Mouse (Mus musculus): ENCODE measurements at regions not wholly inside any gene's neighbourhood (a gene's known extent, or its start where the extent isn't known, plus 50 kb on each side); places are given as distances from the start of the nearest gene placed in this dataset.

GRCm38 (mm10) chr9:13992728-13993127, 165.2 kb downstream of the Fam76b start:
- Histone ChIP-seq H3K4me1 (ENCODE audit: control insufficient read depth, insufficient read depth, low read length) (0 out of 2 replicates have a peak, but pooled peaks cover 2% of the 10 kb centered on the region), H3K27ac (ENCODE audit: low read depth, low read length) (no peak overlapping the region), H3K4me3 (ENCODE audit: low read depth, low read length) (no peak overlapping the region), H3K9me3 (replicated peaks; ENCODE audit: control insufficient read depth, low read length) (no peaks in the 10 kb centered on the region), H3K36me3 (ENCODE audit: control insufficient read depth, insufficient read depth, low read length) (no peaks in the 10 kb centered on the region), H3K27me3 (replicated peaks; ENCODE audit: control insufficient read depth, insufficient read depth, low read length) (no peaks in the 10 kb centered on the region), H3K9ac (ENCODE audit: low read length) (no peak overlapping the region), H3K4me2 (ENCODE audit: low read length) (no peak overlapping the region)
- DNase-seq (ENCODE audit: low spot score) (no peak), ATAC-seq (no peak)
- WGBS, result 87% methylated on average over 6 of the region's 6 CpGs

GRCm38 (mm10) chr9:13999358-13999757, 171.8 kb downstream of the Fam76b start:
- H3K27me3 ChIP-seq (replicated peaks; ENCODE audit: control insufficient read depth, insufficient read depth, low read length), result no peaks in the 10 kb centered on the region
- no peak overlapping the region for H3K9ac ChIP-seq (ENCODE audit: low read length)
- no peak overlapping the region for H3K4me3 ChIP-seq (ENCODE audit: low read depth, low read length)
- H3K4me2 ChIP-seq (ENCODE audit: low read length), result no peak overlapping the region
- peak overlapping the region; percentile 56; the same call in 1 of the 2 replicates for H3K27ac ChIP-seq (ENCODE audit: low read depth, low read length)
- ATAC-seq (peak; percentile 77), DNase-seq (ENCODE audit: low spot score) (peak; percentile 63)
- peaks cover 9% of the 10 kb centered on the region; the same call in 1 of the 2 replicates for H3K4me1 ChIP-seq (ENCODE audit: control insufficient read depth, insufficient read depth, low read length)
- WGBS, result 23% methylated on average over 4 of the region's 4 CpGs
- H3K9me3 ChIP-seq (replicated peaks; ENCODE audit: control insufficient read depth, low read length), result no peaks in the 10 kb centered on the region
- H3K36me3 ChIP-seq (ENCODE audit: control insufficient read depth, insufficient read depth, low read length), result no peaks in the 10 kb centered on the region

- Histone ChIP-seq H3K4me1 (ENCODE audit: control insufficient read depth, insufficient read depth, low read length) (peaks cover 9% of the 10 kb centered on the region; the same call in 1 of the 2 replicates), H3K4me2 (ENCODE audit: low read length) (no peak overlapping the region), H3K27me3 (replicated peaks; ENCODE audit: control insufficient read depth, insufficient read depth, low read length) (no peaks in the 10 kb centered on the region), H3K27ac (ENCODE audit: low read depth, low read length) (no peak overlapping the region), H3K36me3 (ENCODE audit: control insufficient read depth, insufficient read depth, low read length) (no peaks in the 10 kb centered on the region), H3K9ac (ENCODE audit: low read length) (no peak overlapping the region), H3K4me3 (ENCODE audit: low read depth, low read length) (no peak overlapping the region), H3K9me3 (replicated peaks; ENCODE audit: control insufficient read depth, low read length) (no peaks in the 10 kb centered on the region)
- 80% methylated on average over 7 of the region's 7 CpGs for WGBS
- ATAC-seq, result no peak
- peak; percentile 25 for DNase-seq (ENCODE audit: low spot score)
These were observed 174.0 kb downstream of the Fam76b start for GRCm38 (mm10) chr9:14001517-14001916.

- WGBS, result 44% methylated on average over 2 of the region's 2 CpGs
- ATAC-seq (peak; percentile 44), DNase-seq (ENCODE audit: low spot score) (peak; percentile 56)
- Histone ChIP-seq H3K9me3 (replicated peaks; ENCODE audit: control insufficient read depth, low read length) (no peaks in the 10 kb centered on the region), H3K36me3 (ENCODE audit: control insufficient read depth, insufficient read depth, low read length) (no peaks in the 10 kb centered on the region), H3K27me3 (replicated peaks; ENCODE audit: control insufficient read depth, insufficient read depth, low read length) (no peaks in the 10 kb centered on the region), H3K4me1 (ENCODE audit: control insufficient read depth, insufficient read depth, low read length) (peaks cover 9% of the 10 kb centered on the region; the same call in 1 of the 2 replicates), H3K4me2 (ENCODE audit: low read length) (no peak overlapping the region), H3K9ac (ENCODE audit: low read length) (no peak overlapping the region), H3K4me3 (ENCODE audit: low read depth, low read length) (no peak overlapping the region), H3K27ac (ENCODE audit: low read depth, low read length) (no peak overlapping the region)
These were observed 174.7 kb downstream of the Fam76b start for GRCm38 (mm10) chr9:14002236-14002635.

GRCm38 (mm10) chr9:14003163-14003562, 175.6 kb downstream of the Fam76b start:
- Histone ChIP-seq H3K27ac (ENCODE audit: low read depth, low read length) (no peak overlapping the region), H3K4me2 (ENCODE audit: low read length) (no peak overlapping the region), H3K4me3 (ENCODE audit: low read depth, low read length) (no peak overlapping the region), H3K27me3 (replicated peaks; ENCODE audit: control insufficient read depth, insufficient read depth, low read length) (no peaks in the 10 kb centered on the region), H3K9ac (ENCODE audit: low read length) (no peak overlapping the region), H3K36me3 (ENCODE audit: control insufficient read depth, insufficient read depth, low read length) (no peaks in the 10 kb centered on the region), H3K4me1 (ENCODE audit: control insufficient read depth, insufficient read depth, low read length) (peaks cover 9% of the 10 kb centered on the region; the same call in 1 of the 2 replicates), H3K9me3 (replicated peaks; ENCODE audit: control insufficient read depth, low read length) (no peaks in the 10 kb centered on the region)
- no peak for ATAC-seq
- DNase-seq (ENCODE audit: low spot score), result no peak
- 85% methylated on average over 3 of the region's 3 CpGs for WGBS

- ATAC-seq (no peak), DNase-seq (ENCODE audit: low spot score) (no peak)
- H3K36me3 ChIP-seq (ENCODE audit: control insufficient read depth, insufficient read depth, low read length), result no peaks in the 10 kb centered on the region
- 92% methylated on average over 3 of the region's 3 CpGs for WGBS
- H3K9me3 ChIP-seq (replicated peaks; ENCODE audit: control insufficient read depth, low read length), result no peaks in the 10 kb centered on the region
- no peak overlapping the region for H3K4me2 ChIP-seq (ENCODE audit: low read length)
- H3K4me3 ChIP-seq (ENCODE audit: low read depth, low read length), result no peak overlapping the region
- no peak overlapping the region for H3K27ac ChIP-seq (ENCODE audit: low read depth, low read length)
- H3K4me1 ChIP-seq (ENCODE audit: control insufficient read depth, insufficient read depth, low read length), result no peaks in the 10 kb centered on the region; the same call in 1 of the 2 replicates
- H3K27me3 ChIP-seq (replicated peaks; ENCODE audit: control insufficient read depth, insufficient read depth, low read length), result no peaks in the 10 kb centered on the region
- no peak overlapping the region for H3K9ac ChIP-seq (ENCODE audit: low read length)
These were observed 178.9 kb downstream of the Fam76b start for GRCm38 (mm10) chr9:14006233-14006984.

GRCm38 (mm10) chr9:14009451-14009850, 181.9 kb downstream of the Fam76b start:
- Histone ChIP-seq H3K4me1 (ENCODE audit: control insufficient read depth, insufficient read depth, low read length) (no peaks in the 10 kb centered on the region), H3K4me2 (ENCODE audit: low read length) (no peak overlapping the region), H3K4me3 (ENCODE audit: low read depth, low read length) (no peak overlapping the region), H3K36me3 (ENCODE audit: control insufficient read depth, insufficient read depth, low read length) (no peaks in the 10 kb centered on the region), H3K27me3 (replicated peaks; ENCODE audit: control insufficient read depth, insufficient read depth, low read length) (no peaks in the 10 kb centered on the region), H3K27ac (ENCODE audit: low read depth, low read length) (no peak overlapping the region), H3K9me3 (replicated peaks; ENCODE audit: control insufficient read depth, low read length) (no peaks in the 10 kb centered on the region), H3K9ac (ENCODE audit: low read length) (no peak overlapping the region)
- WGBS, result 87% methylated on average over 5 of the region's 5 CpGs
- ATAC-seq, result no peak
- DNase-seq (ENCODE audit: low spot score), result no peak

- no peaks in the 10 kb centered on the region for H3K27me3 ChIP-seq (replicated peaks; ENCODE audit: control insufficient read depth, insufficient read depth, low read length)
- no peaks in the 10 kb centered on the region for H3K36me3 ChIP-seq (ENCODE audit: control insufficient read depth, insufficient read depth, low read length)
- WGBS, result 58% methylated on average over 5 of the region's 5 CpGs
- H3K4me2 ChIP-seq (ENCODE audit: low read length), result no peak overlapping the region
- H3K4me1 ChIP-seq (ENCODE audit: control insufficient read depth, insufficient read depth, low read length), result no peaks in the 10 kb centered on the region
- no peak overlapping the region for H3K4me3 ChIP-seq (ENCODE audit: low read depth, low read length)
- H3K27ac ChIP-seq (ENCODE audit: low read depth, low read length), result no peak overlapping the region
- no peaks in the 10 kb centered on the region for H3K9me3 ChIP-seq (replicated peaks; ENCODE audit: control insufficient read depth, low read length)
- DNase-seq (ENCODE audit: low spot score) (no peak), ATAC-seq (no peak)
- no peak overlapping the region for H3K9ac ChIP-seq (ENCODE audit: low read length)
These were observed 182.9 kb downstream of the Fam76b start for GRCm38 (mm10) chr9:14010261-14010949.

- Histone ChIP-seq H3K4me3 (ENCODE audit: low read depth, low read length) (no peak overlapping the region), H3K27me3 (replicated peaks; ENCODE audit: control insufficient read depth, insufficient read depth, low read length) (no peaks in the 10 kb centered on the region), H3K27ac (ENCODE audit: low read depth, low read length) (no peak overlapping the region), H3K4me2 (ENCODE audit: low read length) (no peak overlapping the region), H3K36me3 (ENCODE audit: control insufficient read depth, insufficient read depth, low read length) (no peaks in the 10 kb centered on the region), H3K4me1 (ENCODE audit: control insufficient read depth, insufficient read depth, low read length) (no peaks in the 10 kb centered on the region), H3K9ac (ENCODE audit: low read length) (no peak overlapping the region), H3K9me3 (replicated peaks; ENCODE audit: control insufficient read depth, low read length) (no peaks in the 10 kb centered on the region)
- ATAC-seq (no peak), DNase-seq (ENCODE audit: low spot score) (no peak)
These were observed 196.7 kb downstream of the Fam76b start for GRCm38 (mm10) chr9:14024216-14024615.
